Comparison of ENCODE assay signal across 8 mouse cellular contexts in genomic region chr14:55873714-55874683, GRCm38 (mm10). TPM values are rescaled to one million over a fixed set of nuclear protein-coding genes. Genes with fewer than 3 reads are reported as not detected.
DNase-seq lines count a peak whose midpoint lies in the region; ATAC-seq and TF ChIP-seq lines count a peak whose summit lies in the region.

No protein-coding gene starts in this region.

- peak; percentile 63 for ATAC-seq in Patski
- ATAC-seq in hindbrain, embryonic 13.5 days (ENCODE audit: low FRiP score) = peak; percentile 34

- H3K9ac ChIP-seq in hindbrain, embryonic 13.5 days = peak overlapping the region; percentile 35

- POLR2A ChIA-PET in Patski (lab: Charles Lee) = interaction anchor here (0.7 kb wide), 1 partner anchor 11 kb away, joined by 3 read pairs; no protein-coding TSS in a partner anchor

- TF ChIP-seq CTCF in Patski (IDR thresholded peaks at IDR 0.05) = no peak

- peaks cover 51% of the 10 kb centered on the region for H3K27me3 ChIP-seq in Patski
- H3K27me3 ChIP-seq in hindbrain, embryonic 13.5 days = no peaks in the 10 kb centered on the region

- H3K36me3 ChIP-seq in hindbrain, embryonic 13.5 days = peaks cover 42% of the 10 kb centered on the region

- no peak for DNase-seq in Patski (ENCODE audit: low read depth, low spot score)
- DNase-seq in cerebellum, adult 9-11 months = peak; percentile 93
- DNase-seq in frontal cortex, postnatal 25 days (ENCODE audit: low spot score in 2 of 2) = peak; percentile 55 to 69
- peak; percentile 76 to 83 for DNase-seq in layer of hippocampus, postnatal 14 days (ENCODE audit: low spot score in 2 of 2)
- DNase-seq in lung, postnatal 10 days = peak; percentile 89
- DNase-seq in retina, embryonic 14.5 days (ENCODE audit: low spot score) = peak; percentile 89
- peak; percentile 70 to 76 for DNase-seq in thymus, postnatal 36 days

- in situ Hi-C loops in Patski (cut with MboI; ENCODE audit: low pct_unique_long_range_greater_than_20kb) = no loop called here

- H3K9me3 ChIP-seq in hindbrain, embryonic 13.5 days = no peaks in the 10 kb centered on the region

- peak overlapping the region; percentile 41; the same call in 1 of the 2 replicates for H3K27ac ChIP-seq in hindbrain, embryonic 13.5 days

- CTCF ChIA-PET in Patski (lab: Charles Lee) = interaction anchor here (0.9 to 2.8 kb wide), 12 partner anchors 9 to 96 kb away, joined by 3 to 21 read pairs (median 6); partner anchors contain the start of genes Cbln3, Khnyn and Nfatc4

- peaks cover 10% of the 10 kb centered on the region for H3K4me1 ChIP-seq in hindbrain, embryonic 13.5 days (replicated peaks)

- H3K4me3 ChIP-seq in hindbrain, embryonic 13.5 days = peak overlapping the region; percentile 14; the same call in 1 of the 2 replicates

- WGBS in hindbrain, embryonic 13.5 days = 15% methylated on average over 30 of the region's 30 CpGs

- peak overlapping the region; percentile 35 for H3K4me2 ChIP-seq in hindbrain, embryonic 13.5 days

RNA-seq across cellular contexts. Expression of gene Cbln3, which starts 10.2 kb away (rescaled TPM):
- polyA plus RNA-seq in Patski (2021) = 0.12 TPM
- polyA plus RNA-seq in hindbrain, embryonic 13.5 days (2015; fragmentation: Nextera tagmentation; extraction: Ambion mirVana) = 0.14 and 0.27 TPM in 2 replicates
- total RNA-seq in layer of hippocampus, postnatal 14 days (2021) = under 1 TPM; 0.38 to 0.69 TPM

RNA-seq across cellular contexts. Expression of gene Khnyn, which starts 10.7 kb away (rescaled TPM):
- polyA plus RNA-seq in Patski (2021) = 16.2 TPM
- 10.0 and 11.1 TPM in 2 replicates for polyA plus RNA-seq in hindbrain, embryonic 13.5 days (2015; fragmentation: Nextera tagmentation; extraction: Ambion mirVana)
- 10 to 100 TPM; 11.5 to 11.9 TPM for total RNA-seq in layer of hippocampus, postnatal 14 days (2021)

RNA-seq across cellular contexts. Expression of gene Nynrin, which starts 20.2 kb away (rescaled TPM):
- not detected for polyA plus RNA-seq in Patski (2021)
- 11.7 and 11.9 TPM in 2 replicates for polyA plus RNA-seq in hindbrain, embryonic 13.5 days (2015; fragmentation: Nextera tagmentation; extraction: Ambion mirVana)
- 10 to 100 TPM; 11.3 to 11.4 TPM for total RNA-seq in layer of hippocampus, postnatal 14 days (2021)

RNA-seq across cellular contexts. Expression of gene Sdr39u1, which starts 26.1 kb away (rescaled TPM):
- polyA plus RNA-seq in Patski (2021) = 42.4 TPM
- 115 and 124 TPM in 2 replicates for polyA plus RNA-seq in hindbrain, embryonic 13.5 days (2015; fragmentation: Nextera tagmentation; extraction: Ambion mirVana)
- 10 to 100 TPM; 73.9 to 76.0 TPM for total RNA-seq in layer of hippocampus, postnatal 14 days (2021)

RNA-seq across cellular contexts. Expression of gene Nfatc4, which starts 51.1 kb away (rescaled TPM):
- 3.9 TPM for polyA plus RNA-seq in Patski (2021)
- 10.8 and 12.0 TPM in 2 replicates for polyA plus RNA-seq in hindbrain, embryonic 13.5 days (2015; fragmentation: Nextera tagmentation; extraction: Ambion mirVana)
- 1 to 10 TPM; 3.5 to 4.0 TPM for total RNA-seq in layer of hippocampus, postnatal 14 days (2021)

Comparison
In these comparisons a context has a peak if more than half of its experiments do, and no peak if none do; other contexts are left out.
1. RNA of gene Nynrin, which starts 20.2 kb away (polyA plus RNA-seq): 11.7 to 11.9 TPM in hindbrain, embryonic 13.5 days; not detected in Patski (single experiment); every median in the first group is over 10 times any median in the second.